ENCODE assay signal across 29 mouse cellular contexts in genomic region chr3:52653006-52653405, GRCm38 (mm10).
A peak's percentile ranks its signal among the peaks of the same experiment; 100 is the strongest.
DNase-seq lines count a peak whose midpoint lies in the region; ATAC-seq and TF ChIP-seq lines count a peak whose summit lies in the region.
"Had no signal": no experiment of that assay in that cellular context is flagged by ENCODE, and none has a peak within 500 bp of the region (broad histone marks: within the 10 kb centered on the region; RNA-seq: fewer than 3 reads in every experiment).

No protein-coding gene starts in this region.

- H3K4me3 ChIP-seq in liver, embryonic 15.5 days (replicated peaks), result no peak overlapping the region
- no peak overlapping the region for H3K4me3 ChIP-seq in liver, embryonic 11.5 days (ENCODE audit: low read depth, low read length)
- no peak overlapping the region for H3K4me3 ChIP-seq in intestine, embryonic 16.5 days (ENCODE audit: low read length)
- H3K4me3 ChIP-seq in liver, postnatal 0 days (ENCODE audit: low read depth, low read length), result no peak overlapping the region
- H3K4me3 ChIP-seq: embryonic facial prominence, embryonic 12.5 days; embryonic facial prominence, embryonic 15.5 days; heart, embryonic 12.5 days; heart, embryonic 15.5 days had no signal

- WGBS in liver, embryonic 15.5 days (ENCODE audit: insufficient replicate concordance), result 31% methylated on average over 5 of the region's 5 CpGs
- 37% methylated on average over 5 of the region's 5 CpGs for WGBS in liver, embryonic 11.5 days
- 35% methylated on average over 5 of the region's 5 CpGs for WGBS in intestine, embryonic 16.5 days
- 44% methylated on average over 5 of the region's 5 CpGs for WGBS in liver, postnatal 0 days (ENCODE audit: insufficient replicate concordance)

- H3K9ac ChIP-seq in liver, embryonic 15.5 days, result no peak overlapping the region
- no peak overlapping the region for H3K9ac ChIP-seq in liver, embryonic 11.5 days (ENCODE audit: low read depth, low read length)
- H3K9ac ChIP-seq in intestine, embryonic 16.5 days (ENCODE audit: low read depth, low read length), result no peak overlapping the region
- no peak overlapping the region for H3K9ac ChIP-seq in liver, postnatal 0 days (replicated peaks)
- H3K9ac ChIP-seq: embryonic facial prominence, embryonic 12.5 days; embryonic facial prominence, embryonic 15.5 days; forebrain, postnatal 0 days; heart, embryonic 12.5 days; heart, embryonic 15.5 days; hindbrain, embryonic 14.5 days had no signal

- intact Hi-C loops in heart, postnatal 10 days (cut with DNase I), result no loop called here

- no peaks in the 10 kb centered on the region for H3K4me1 ChIP-seq in liver, embryonic 15.5 days (replicated peaks)
- no peaks in the 10 kb centered on the region for H3K4me1 ChIP-seq in liver, embryonic 11.5 days (replicated peaks; ENCODE audit: control insufficient read depth, insufficient read depth, low read length)
- no peaks in the 10 kb centered on the region for H3K4me1 ChIP-seq in intestine, embryonic 16.5 days (ENCODE audit: control insufficient read depth, insufficient read depth, low read length)
- 0 out of 2 replicates have a peak, but pooled peaks cover 3% of the 10 kb centered on the region for H3K4me1 ChIP-seq in liver, postnatal 0 days (ENCODE audit: insufficient read depth)
- H3K4me1 ChIP-seq: heart, embryonic 15.5 days had no signal

- H3K27ac ChIP-seq in liver, embryonic 15.5 days (replicated peaks), result no peak overlapping the region
- no peak overlapping the region for H3K27ac ChIP-seq in liver, embryonic 11.5 days (ENCODE audit: low read depth, low read length)
- no peak overlapping the region for H3K27ac ChIP-seq in intestine, embryonic 16.5 days (ENCODE audit: low read length)
- peak overlapping the region; percentile 9 for H3K27ac ChIP-seq in liver, postnatal 0 days (ENCODE audit: low read depth)
- H3K27ac ChIP-seq: embryonic facial prominence, embryonic 12.5 days; embryonic facial prominence, embryonic 15.5 days; heart, embryonic 15.5 days; hindbrain, embryonic 14.5 days; hindbrain, postnatal 0 days had no signal

- peak; percentile 93 for TF ChIP-seq EP300 in liver, postnatal 0 days (IDR thresholded peaks at IDR 0.05; ENCODE audit: low read depth)

- ATAC-seq in liver, embryonic 15.5 days (ENCODE audit: insufficient read depth), result peak; percentile 62; the same call in 1 of the 2 replicates
- no peak for ATAC-seq in liver, embryonic 11.5 days (replicated peaks; ENCODE audit: low FRiP score)
- ATAC-seq in intestine, embryonic 16.5 days, result peak; percentile 84
- peak; percentile 93 for ATAC-seq in liver, postnatal 0 days
- ATAC-seq: forebrain, embryonic 14.5 days; forebrain, postnatal 0 days; hindbrain, postnatal 0 days; Patski had no signal

- no peaks in the 10 kb centered on the region for H3K36me3 ChIP-seq in liver, embryonic 15.5 days (replicated peaks)
- no peaks in the 10 kb centered on the region for H3K36me3 ChIP-seq in liver, embryonic 11.5 days (ENCODE audit: control insufficient read depth, insufficient read depth, low read length)
- no peaks in the 10 kb centered on the region for H3K36me3 ChIP-seq in intestine, embryonic 16.5 days (ENCODE audit: control insufficient read depth, insufficient read depth, low read length)
- H3K36me3 ChIP-seq in liver, postnatal 0 days (replicated peaks; ENCODE audit: insufficient read depth, low read length), result no peaks in the 10 kb centered on the region
- H3K36me3 ChIP-seq: embryonic facial prominence, embryonic 12.5 days; embryonic facial prominence, embryonic 15.5 days; G1E; heart, embryonic 12.5 days; heart, embryonic 15.5 days had no signal

- peak; percentile 15 for DNase-seq in heart, adult 8-10 months (ENCODE audit: low spot score)
- no peak for DNase-seq in heart, postnatal 10 days
- DNase-seq in liver, embryonic 11.5 days (ENCODE audit: low spot score), result no peak
- DNase-seq in liver, postnatal 0 days, result peak; percentile 18
- DNase-seq in right cerebral cortex, postnatal 25 days, result no peak
- no peak for DNase-seq in layer of hippocampus, adult 8-10 months (ENCODE audit: low spot score in 2 of 2)
- DNase-seq: adrenal gland, postnatal 10 days; adrenal gland, postnatal 36 days; B cell, adult 2 months; cerebellum, adult 18-20 months; cerebellum, adult 9-10 months; cerebellum, postnatal 14 days; forebrain, postnatal 0 days; gastrocnemius, postnatal 14 days; heart, adult 11 months; heart, postnatal 14 days; heart, postnatal 4 days had no signal

- no peak for TF ChIP-seq CTCF in liver, postnatal 0 days (IDR thresholded peaks at IDR 0.05; ENCODE audit: low read depth)

- no peak overlapping the region for H3K4me2 ChIP-seq in liver, embryonic 15.5 days
- no peak overlapping the region for H3K4me2 ChIP-seq in liver, embryonic 11.5 days
- no peak overlapping the region for H3K4me2 ChIP-seq in intestine, embryonic 16.5 days (ENCODE audit: low read depth, low read length)
- no peak overlapping the region for H3K4me2 ChIP-seq in liver, postnatal 0 days (ENCODE audit: low read depth, low read length)
- H3K4me2 ChIP-seq: embryonic facial prominence, embryonic 12.5 days; embryonic facial prominence, embryonic 15.5 days; heart, embryonic 12.5 days; heart, embryonic 15.5 days; hindbrain, embryonic 14.5 days had no signal

- no peaks in the 10 kb centered on the region for H3K9me3 ChIP-seq in liver, embryonic 15.5 days (replicated peaks)
- H3K9me3 ChIP-seq in liver, embryonic 11.5 days (ENCODE audit: control insufficient read depth, low read length), result no peaks in the 10 kb centered on the region
- H3K9me3 ChIP-seq in intestine, embryonic 16.5 days (ENCODE audit: control insufficient read depth, low read length), result no peaks in the 10 kb centered on the region
- no peaks in the 10 kb centered on the region for H3K9me3 ChIP-seq in liver, postnatal 0 days (ENCODE audit: low read length)
- H3K9me3 ChIP-seq: embryonic facial prominence, embryonic 12.5 days; embryonic facial prominence, embryonic 15.5 days; heart, embryonic 15.5 days had no signal

- H3K27me3 ChIP-seq in liver, embryonic 15.5 days, result no peaks in the 10 kb centered on the region
- no peaks in the 10 kb centered on the region for H3K27me3 ChIP-seq in liver, embryonic 11.5 days (replicated peaks; ENCODE audit: control insufficient read depth, insufficient read depth, low read length)
- no peaks in the 10 kb centered on the region for H3K27me3 ChIP-seq in intestine, embryonic 16.5 days (replicated peaks; ENCODE audit: control insufficient read depth, insufficient read depth, low read length)
- H3K27me3 ChIP-seq in liver, postnatal 0 days (ENCODE audit: insufficient read depth, low read length), result no peaks in the 10 kb centered on the region
- H3K27me3 ChIP-seq: CH12.LX; embryonic facial prominence, embryonic 12.5 days; Patski had no signal

Comparison
In these comparisons a context has a peak if more than half of its experiments do, and no peak if none do; other contexts are left out.
1. DNase-seq: peak in heart, adult 8-10 months (single experiment) and liver, postnatal 0 days (single experiment); none in heart, postnatal 10 days (0 of 2), liver, embryonic 11.5 days (single experiment), right cerebral cortex, postnatal 25 days (single experiment) and layer of hippocampus, adult 8-10 months (0 of 2).